Mouse (Mus musculus) hindbrain, postnatal 0 days (tissue): ENCODE data around the gene Shq1. TPM values are rescaled to one million over a fixed set of nuclear protein-coding genes. Genes with fewer than 3 reads are reported as not detected.

Experiments used
- ATAC-seq: fragments of 200-750 bp; cut with Nextera tagmentation; 2 replicates; pipeline ENCODE4 v1.8.0; 2017; ENCODE audit warnings: mild to moderate bottlenecking, moderate TSS enrichment, moderate library complexity
- DNase-seq: peaks from one replicate; pipeline ENCODE4 v3.0.0-alpha.2; 2015; ENCODE audit warnings: low spot score
- H3K27ac ChIP-seq: fragments of 300-500 bp; sonication (generic); 2 replicates; pipeline ENCODE4 v1.5.1; 2014; ENCODE audit warnings: mild to moderate bottlenecking
- H3K27me3 ChIP-seq: fragments of 300-500 bp; sonication (generic); 2 replicates; pipeline ENCODE4 v1.6.1; 2014; ENCODE audit warnings: low read length, mixed read lengths; ENCODE audit not compliant: insufficient read depth
- H3K36me3 ChIP-seq: fragments of 300-500 bp; sonication (generic); 2 replicates; pipeline ENCODE4 v1.6.1; 2014; ENCODE audit warnings: low read length, mixed read lengths; ENCODE audit not compliant: insufficient read depth
- H3K4me1 ChIP-seq: fragments of 300-500 bp; sonication (generic); 2 replicates; pipeline ENCODE4 v1.6.1; 2014; ENCODE audit warnings: antibody characterized with exemption, low read length, mixed read lengths; ENCODE audit not compliant: insufficient read depth
- H3K4me2 ChIP-seq: fragments of 300-500 bp; sonication (generic); 2 replicates; pipeline ENCODE4 v1.6.1; 2014; ENCODE audit warnings: low read depth, mild to moderate bottlenecking, low read length, moderate library complexity, mixed read lengths
- H3K4me3 ChIP-seq: fragments of 300-500 bp; sonication (generic); 2 replicates; pipeline ENCODE4 v1.5.1; 2014; ENCODE audit warnings: low read length
- H3K9ac ChIP-seq: fragments of 300-500 bp; sonication (generic); replicated peaks from 2 replicates; pipeline ENCODE4 v1.6.1; 2014; ENCODE audit warnings: mild to moderate bottlenecking, low read length, moderate library complexity, mixed read lengths
- H3K9me3 ChIP-seq: fragments of 300-500 bp; sonication (generic); 2 replicates; pipeline ENCODE4 v1.6.1; 2016; ENCODE audit warnings: low read length, mixed read lengths
- CTCF ChIP-seq: IDR thresholded peaks from 2 replicates; pipeline ENCODE4 v1.5.1; 2016; ENCODE audit warnings: antibody characterized with exemption, control low read depth, low read depth
- WGBS: fragments of 180-500 bp; shearing (Covaris S2); extraction: QIAGEN DNeasy Blood & Tissue Kit; methylation state at CpG from one replicate; pipeline ENCODE4 v1.1.7; 2014; 5-methylcytosine and 5-hydroxymethylcytosine counted together
- polyA plus RNA-seq: library from polyadenylated mRNA; unstranded; fragments of >200 nt; fragmentation: Nextera tagmentation; extraction: Ambion mirVana; gene quantifications from 2 replicates; pipeline ENCODE4 v1.2.1, GENCODE M21; 2015
- total RNA-seq: library from RNA; depleted of rRNA; stranded (reverse); fragments of >200 nt; gene quantifications from 2 replicates; pipeline ENCODE4 v1.2.3, GENCODE M21; 2014

The Shq1 gene
- total and polyA plus RNA-seq, 2 experiments from 2014 or later = 4.1 to 5.1 TPM

DNA sequence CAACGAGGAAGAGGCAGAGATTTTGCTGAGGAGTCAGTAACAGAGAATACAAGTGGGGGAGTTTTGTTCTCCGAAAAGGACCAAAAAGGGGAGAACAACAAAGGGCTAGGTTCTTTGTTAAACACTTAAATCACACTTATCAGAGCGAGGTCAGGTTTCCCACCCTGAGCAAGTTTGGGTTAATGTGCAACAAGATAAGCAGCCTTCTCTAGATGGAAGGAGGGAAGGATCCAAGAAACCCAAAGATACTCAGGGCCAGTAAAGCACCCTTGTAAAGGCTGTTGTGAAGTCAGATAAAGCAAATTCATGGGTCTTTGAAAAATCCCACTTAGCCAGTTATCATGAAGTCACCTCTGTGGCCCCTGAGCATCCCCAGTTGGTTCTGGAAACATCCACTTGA, 42.7 kb downstream of the Shq1 start:
- Histone ChIP-seq H3K36me3 (no peaks in the 10 kb centered on the region), H3K4me2 (no peak overlapping the region), H3K4me3 (no peak overlapping the region), H3K9ac (no peak overlapping the region), H3K27me3 (no peaks in the 10 kb centered on the region), H3K4me1 (no peaks in the 10 kb centered on the region), H3K27ac (no peak overlapping the region), H3K9me3 (no peaks in the 10 kb centered on the region)
- no peak for TF ChIP-seq CTCF
- no peak for ATAC-seq
- 70% methylated on average over 3 of the region's 3 CpGs for WGBS
- no peak for DNase-seq

DNA sequence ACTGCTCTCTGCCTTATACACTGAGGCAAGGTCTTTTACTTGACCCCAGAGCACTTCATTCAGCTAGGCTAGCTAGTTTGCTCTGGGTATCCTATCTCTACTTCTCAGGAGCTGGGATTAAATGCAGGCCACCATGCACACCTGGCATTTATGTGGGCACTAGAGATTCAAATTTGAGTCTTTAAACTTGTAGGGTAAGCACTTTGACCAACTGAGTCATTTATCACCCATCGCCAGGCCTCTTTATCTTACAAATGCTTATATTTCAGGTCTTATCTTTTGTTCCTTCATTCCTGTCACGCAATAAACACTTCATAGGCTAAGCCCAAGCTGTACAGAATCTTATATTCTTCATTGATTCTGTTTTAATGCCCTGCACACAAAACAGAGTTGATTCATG, 47.0 kb downstream of the Shq1 start:
- Histone ChIP-seq H3K4me3 (no peak overlapping the region), H3K9ac (no peak overlapping the region), H3K27ac (no peak overlapping the region), H3K36me3 (no peaks in the 10 kb centered on the region), H3K27me3 (no peaks in the 10 kb centered on the region), H3K4me1 (no peaks in the 10 kb centered on the region), H3K4me2 (no peak overlapping the region), H3K9me3 (no peaks in the 10 kb centered on the region)
- DNase-seq = no peak
- WGBS = 93% methylated on average over 2 of the region's 2 CpGs
- no peak for ATAC-seq
- no peak for TF ChIP-seq CTCF

DNA sequence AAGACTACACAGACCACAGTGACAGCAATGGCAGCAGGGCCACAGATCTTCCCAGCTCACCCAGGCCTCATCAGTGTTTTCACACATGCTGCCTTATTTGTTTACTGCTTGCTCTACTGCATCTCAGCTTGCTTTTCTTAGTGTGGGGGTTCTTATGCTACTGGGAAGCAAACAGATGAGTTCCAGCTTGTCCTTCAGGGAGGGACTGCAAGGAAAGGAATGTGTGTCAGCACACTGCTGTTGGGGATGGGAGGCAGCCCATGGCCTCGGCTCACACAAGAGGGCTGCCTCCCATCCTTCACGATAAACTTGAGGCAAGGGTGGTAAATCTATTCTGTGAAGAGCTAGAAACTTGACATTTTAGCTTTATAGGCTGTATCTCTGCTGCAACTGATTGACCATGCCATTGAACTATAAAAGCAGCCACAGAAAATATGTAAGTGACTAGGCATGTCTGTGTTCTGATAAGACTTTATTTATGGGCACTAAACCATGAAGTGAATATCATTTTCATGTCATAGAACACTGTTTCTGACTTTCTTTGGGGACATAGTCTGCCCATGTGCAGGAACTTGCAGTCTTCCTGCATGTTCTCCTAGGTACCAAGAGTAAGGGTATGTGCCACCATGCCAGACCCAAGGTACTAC, 48.0 kb downstream of the Shq1 start:
- Histone ChIP-seq H3K27ac (no peak overlapping the region), H3K36me3 (no peaks in the 10 kb centered on the region), H3K4me2 (no peak overlapping the region), H3K4me3 (no peak overlapping the region), H3K9ac (no peak overlapping the region), H3K9me3 (no peaks in the 10 kb centered on the region), H3K27me3 (no peaks in the 10 kb centered on the region), H3K4me1 (no peaks in the 10 kb centered on the region)
- no peak for TF ChIP-seq CTCF
- 80% methylated on average over 2 of the region's 2 CpGs for WGBS
- DNase-seq = no peak
- no peak for ATAC-seq

DNA sequence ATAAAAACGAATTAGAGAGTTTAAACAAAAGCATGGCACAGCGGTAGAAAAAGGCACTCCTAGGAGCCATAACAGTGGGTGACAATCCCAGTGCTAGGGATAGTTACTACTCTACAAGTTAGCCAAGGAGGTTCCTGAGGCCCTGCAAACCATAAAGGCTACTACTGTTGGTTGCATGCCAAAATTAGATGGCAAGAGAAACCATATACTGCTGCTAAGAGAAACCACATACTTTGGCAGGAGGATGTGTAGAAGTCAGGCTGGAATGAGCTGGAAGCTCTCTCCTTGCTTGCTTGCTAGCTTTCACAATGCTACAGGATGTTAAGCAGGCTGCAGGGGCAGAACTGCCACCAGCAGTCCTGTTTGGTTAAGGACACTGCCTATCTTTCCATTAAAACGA, 50.5 kb downstream of the Shq1 start:
- Histone ChIP-seq H3K4me1 (no peaks in the 10 kb centered on the region), H3K36me3 (no peaks in the 10 kb centered on the region), H3K9ac (no peak overlapping the region), H3K9me3 (no peaks in the 10 kb centered on the region), H3K27me3 (no peaks in the 10 kb centered on the region), H3K27ac (no peak overlapping the region), H3K4me2 (no peak overlapping the region), H3K4me3 (no peak overlapping the region)
- DNase-seq (no peak), ATAC-seq (no peak)
- WGBS = 89% methylated on average over 3 of the region's 3 CpGs
- TF ChIP-seq CTCF = no peak

DNA sequence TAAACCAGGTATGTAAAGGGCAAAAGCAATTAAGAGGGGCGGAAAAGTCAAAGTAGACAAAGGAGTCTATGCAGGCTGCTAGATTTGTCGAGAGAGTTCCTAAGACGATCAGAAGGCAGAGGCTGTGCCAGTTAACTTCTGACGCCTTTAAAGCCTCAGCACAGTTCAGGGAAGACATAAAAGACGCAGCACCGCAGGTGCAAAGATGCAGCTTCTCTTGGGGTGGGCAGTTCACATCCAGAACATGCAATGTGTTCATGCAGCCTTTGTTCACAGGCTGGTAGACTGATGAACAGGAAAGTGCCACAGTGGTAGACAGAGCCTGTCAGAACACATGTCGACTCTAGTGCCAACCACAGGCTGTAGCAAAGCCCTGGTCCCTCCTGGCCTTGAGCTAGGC, 51.6 kb downstream of the Shq1 start:
- DNase-seq = no peak
- Histone ChIP-seq H3K27ac (no peak overlapping the region), H3K27me3 (no peaks in the 10 kb centered on the region), H3K4me2 (no peak overlapping the region), H3K4me1 (no peaks in the 10 kb centered on the region), H3K9me3 (no peaks in the 10 kb centered on the region), H3K9ac (no peak overlapping the region), H3K4me3 (no peak overlapping the region), H3K36me3 (no peaks in the 10 kb centered on the region)
- TF ChIP-seq CTCF = no peak
- 90% methylated on average over 7 of the region's 7 CpGs for WGBS
- no peak for ATAC-seq

DNA sequence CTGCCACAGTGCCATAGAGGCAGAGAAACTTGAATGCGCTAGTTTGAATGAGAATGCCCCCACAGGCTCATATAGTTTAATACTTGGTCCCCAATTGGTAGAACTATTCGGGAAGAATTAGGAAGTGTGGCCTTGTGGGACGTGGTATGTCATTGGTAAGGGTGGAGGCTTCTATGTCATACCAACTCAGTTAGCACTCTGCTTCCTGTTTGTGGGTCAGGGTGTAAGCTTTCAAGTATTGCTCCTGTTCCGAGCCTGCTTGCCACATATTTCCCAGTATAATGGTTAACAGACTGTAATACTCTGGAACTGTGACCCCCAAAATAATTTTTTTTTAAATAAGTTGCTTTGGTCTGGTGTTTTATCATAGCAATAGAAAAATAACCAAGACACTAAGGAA, 54.8 kb downstream of the Shq1 start:
- Histone ChIP-seq H3K4me3 (no peak overlapping the region), H3K9ac (no peak overlapping the region), H3K9me3 (no peaks in the 10 kb centered on the region), H3K36me3 (no peaks in the 10 kb centered on the region), H3K27ac (no peak overlapping the region), H3K4me1 (0 out of 2 replicates have a peak, but pooled peaks cover 4% of the 10 kb centered on the region), H3K4me2 (no peak overlapping the region), H3K27me3 (no peaks in the 10 kb centered on the region)
- DNase-seq (no peak), ATAC-seq (no peak)
- 93% methylated on average over 4 of the region's 4 CpGs for WGBS
- no peak for TF ChIP-seq CTCF

DNA sequence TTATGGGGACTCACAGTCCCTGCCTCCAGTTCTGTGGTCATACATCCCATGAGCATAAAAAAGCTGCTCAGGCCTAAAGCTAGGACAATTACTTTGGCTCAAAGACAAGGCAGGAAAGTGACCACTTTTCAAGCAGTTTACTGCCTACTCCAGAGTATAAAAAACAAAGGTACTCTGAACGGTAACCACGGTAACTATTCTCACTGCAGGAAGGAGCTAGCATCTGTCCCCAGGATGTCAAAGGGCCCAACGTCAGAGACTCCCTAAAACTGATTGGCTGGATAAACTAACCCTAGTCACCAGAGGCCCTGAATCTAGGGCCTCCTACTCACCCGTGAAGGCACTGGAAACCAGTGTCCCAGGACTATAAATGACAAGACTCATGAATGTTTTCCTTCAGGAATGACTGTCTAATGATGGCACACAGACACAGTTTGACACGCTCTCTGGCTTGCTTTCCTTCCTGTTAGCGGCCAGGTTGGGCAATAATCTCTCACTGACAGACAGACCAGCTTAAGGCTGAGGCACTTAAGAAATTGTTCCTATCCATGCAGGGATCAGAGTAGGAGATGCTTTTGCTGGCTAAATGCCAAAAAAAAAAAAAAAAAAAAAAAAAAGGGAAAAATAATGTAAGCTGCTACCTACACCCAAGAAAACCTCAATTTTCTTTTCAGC, 57.2 kb downstream of the Shq1 start:
- 39% methylated on average over 6 of the region's 6 CpGs for WGBS

More for the DNA sequence above, 57.2 kb downstream of the Shq1 start:
- Histone ChIP-seq H3K9me3 (no peaks in the 10 kb centered on the region), H3K4me1 (0 out of 2 replicates have a peak, but pooled peaks cover 4% of the 10 kb centered on the region), H3K9ac (no peak overlapping the region), H3K36me3 (no peaks in the 10 kb centered on the region), H3K4me2 (no peak overlapping the region), H3K27ac (no peak overlapping the region), H3K27me3 (no peaks in the 10 kb centered on the region), H3K4me3 (no peak overlapping the region)
- no peak for TF ChIP-seq CTCF
- ATAC-seq = 0 out of 2 replicates have a peak, but pooled peaks have one; percentile 24
- DNase-seq = peak; percentile 29
